Mouse (Mus musculus): Measurements from ENCODE around the gene Usp49.
"Not testable (repeated sequence)": the region's sequence is repeated elsewhere in the genome, so short reads cannot be mapped to it uniquely, and the experiment has no call there.

Gene Usp49

GRCm38 (mm10) chr17:47630678-47631065, at the start of gene Usp49:
Gene Usp49 (plus strand): TSS chr17:47630690.
- DNase-seq: no peak

GRCm38 (mm10) chr17:47580962-47581361, 49.5 kb upstream of the Usp49 start:
- no peak for DNase-seq

- DNase-seq: no peak
Measured at GRCm38 (mm10) chr17:47588517-47588916, 42.0 kb upstream of the Usp49 start.

- no peak for DNase-seq
Measured at GRCm38 (mm10) chr17:47591073-47591472, 39.4 kb upstream of the Usp49 start.

- peak; percentile 97 for DNase-seq
Measured at GRCm38 (mm10) chr17:47593215-47593853, 37.2 kb upstream of the Usp49 start.

- no peak for DNase-seq
Measured at GRCm38 (mm10) chr17:47593854-47594182, 36.7 kb upstream of the Usp49 start.

- peak; percentile 62 to 69 for DNase-seq
Measured at GRCm38 (mm10) chr17:47594183-47594968, 36.1 kb upstream of the Usp49 start.

- no peak for DNase-seq
Measured at GRCm38 (mm10) chr17:47594969-47595247, 35.6 kb upstream of the Usp49 start.

- DNase-seq: peak; percentile 76 to 86
Measured at GRCm38 (mm10) chr17:47595248-47596161, 35.0 kb upstream of the Usp49 start.

GRCm38 (mm10) chr17:47596162-47596838, 34.2 kb upstream of the Usp49 start:
- peak; percentile 28 to 31 for DNase-seq

- DNase-seq: peak; percentile 31
Measured at GRCm38 (mm10) chr17:47596839-47597164, 33.7 kb upstream of the Usp49 start.

GRCm38 (mm10) chr17:47597261-47597660, 33.2 kb upstream of the Usp49 start:
- DNase-seq: peak; percentile 32 to 42

- peak; percentile 74 for DNase-seq
Measured at GRCm38 (mm10) chr17:47597838-47598579, 32.5 kb upstream of the Usp49 start.

- DNase-seq: not testable (repeated sequence)
Measured at GRCm38 (mm10) chr17:47598580-47599304, 31.7 kb upstream of the Usp49 start.

GRCm38 (mm10) chr17:47599511-47600297, 30.8 kb upstream of the Usp49 start:
- DNase-seq: peak; percentile 63 to 73

GRCm38 (mm10) chr17:47600601-47601388, 29.7 kb upstream of the Usp49 start:
- DNase-seq: no peak

GRCm38 (mm10) chr17:47601389-47601755, 29.1 kb upstream of the Usp49 start:
- no peak for DNase-seq

- no peak for DNase-seq
Measured at GRCm38 (mm10) chr17:47602289-47602688, 28.2 kb upstream of the Usp49 start.

- DNase-seq: peak in 1 of 2 experiments; percentile 43
Measured at GRCm38 (mm10) chr17:47606220-47606619, 24.3 kb upstream of the Usp49 start.

GRCm38 (mm10) chr17:47609182-47609581, 21.3 kb upstream of the Usp49 start:
- DNase-seq: no peak
